Mouse (Mus musculus): ENCODE data around the gene Gm48551. TPM values are rescaled to one million over a fixed set of nuclear protein-coding genes. Genes with fewer than 3 reads are reported as not detected.

Gm48551 gene
- total RNA-seq, 2 experiments from 2014 or later, result 0.87 to 2.8 TPM

DNA sequence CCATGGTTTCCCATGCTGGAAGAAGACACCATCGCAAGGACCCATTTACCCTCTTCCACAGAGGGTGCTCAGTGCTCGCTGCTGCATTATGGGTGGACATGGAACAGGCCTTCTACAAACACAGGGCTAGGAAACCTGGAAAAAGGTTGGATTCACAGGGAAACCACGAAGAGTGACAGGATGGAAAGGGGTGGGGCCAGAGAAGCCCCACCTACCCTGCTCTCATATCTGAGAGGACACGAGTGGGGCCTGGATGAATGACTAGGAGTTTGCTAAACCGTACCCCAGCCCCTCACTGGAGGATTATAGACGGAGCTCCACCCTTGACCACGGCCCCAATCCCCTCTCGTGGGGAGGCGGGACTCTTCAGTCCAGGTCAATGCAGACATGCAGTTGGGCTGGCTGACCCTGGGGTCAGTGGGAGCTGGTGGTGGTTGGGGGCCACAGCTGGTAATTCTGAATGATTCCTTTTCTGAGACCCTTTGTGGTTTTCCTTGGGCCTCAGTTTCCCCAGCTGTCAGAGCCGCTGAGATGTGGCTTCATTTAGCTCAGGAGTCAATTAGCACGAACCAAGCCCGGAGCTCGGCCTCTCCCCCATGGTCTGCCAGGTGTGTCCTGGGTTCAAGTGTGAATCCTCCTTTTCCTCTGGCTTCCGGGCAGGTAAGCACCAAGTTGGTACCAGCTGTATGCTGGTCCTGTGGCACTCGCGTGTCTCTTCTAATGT, 28.5 kb downstream of the Gm48551 start:
- peak overlapping the region; percentile 70 for H3K4me3 ChIP-seq
- intact Hi-C loops (cut with DNase I), result no loop called here
- H3K27ac ChIP-seq, result peak overlapping the region; percentile 97
- peak; percentile 63 for DNase-seq
- TF ChIP-seq CTCF (IDR thresholded peaks at IDR 0.05), result no peak

- peak; percentile 94 for DNase-seq
- peak overlapping the region; percentile 97 for H3K27ac ChIP-seq
- intact Hi-C loops (cut with DNase I), result no loop called here
- peak; percentile 23; the same call in 1 of the 2 replicates for TF ChIP-seq CTCF (IDR thresholded peaks at IDR 0.05)
- H3K4me3 ChIP-seq, result peak overlapping the region; percentile 70
Observed at GRCm38 (mm10) chr10:81413310-81414261, 29.3 kb downstream of the Gm48551 start.

DNA sequence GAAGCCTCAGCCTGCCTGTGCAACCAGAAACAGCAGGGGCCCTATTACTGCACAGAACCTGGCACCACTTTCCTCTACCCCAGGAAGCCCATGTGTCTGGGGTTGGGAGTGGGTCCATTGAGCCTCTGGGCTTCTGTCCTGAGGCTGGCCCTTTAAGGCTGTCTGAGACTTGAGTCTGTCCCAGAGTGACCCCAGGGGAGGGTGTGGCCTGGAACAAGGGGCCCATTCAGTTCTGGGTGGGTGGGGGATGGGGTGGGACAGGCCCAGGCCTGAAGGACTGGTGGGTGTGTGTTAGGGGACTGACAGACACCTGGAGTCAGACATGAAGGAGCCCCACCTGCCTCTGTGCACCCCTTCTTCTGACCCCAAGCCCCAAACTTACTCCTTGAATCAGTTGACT, 30.4 kb downstream of the Gm48551 start:
- peak overlapping the region; percentile 70 for H3K4me3 ChIP-seq
- DNase-seq, result peak; percentile 82
- intact Hi-C loops (cut with DNase I), result loop anchor here (1.0 kb wide), 1 partner anchor 15 kb away; no protein-coding TSS in a partner anchor
- peak overlapping the region; percentile 97 for H3K27ac ChIP-seq
- no peak for TF ChIP-seq CTCF (IDR thresholded peaks at IDR 0.05)

DNA sequence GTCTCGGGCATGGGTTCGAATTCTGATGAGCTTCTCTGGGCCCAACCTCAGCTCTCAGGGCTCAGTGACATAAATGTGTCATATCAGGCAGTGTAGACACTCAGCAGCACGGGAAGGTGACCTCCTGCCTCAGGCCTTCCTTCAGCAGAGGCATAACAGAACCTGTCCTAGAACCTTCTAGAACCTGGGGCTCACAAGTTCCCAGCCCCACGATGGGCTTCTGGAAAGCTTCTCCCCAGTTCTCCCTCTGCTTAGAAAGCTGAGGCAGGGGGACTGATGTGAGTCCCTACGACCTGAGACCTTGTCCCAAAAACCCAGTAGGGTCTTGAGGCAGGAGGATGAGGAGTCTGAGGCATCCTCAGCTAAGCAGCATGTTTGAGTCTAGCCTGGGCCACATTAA, 30.9 kb downstream of the Gm48551 start:
- DNase-seq, result peak; percentile 40
- no peak for TF ChIP-seq CTCF (IDR thresholded peaks at IDR 0.05)
- H3K4me3 ChIP-seq, result peak overlapping the region; percentile 70
- intact Hi-C loops (cut with DNase I), result loop anchor here (1.0 kb wide), 1 partner anchor 14 kb away; no protein-coding TSS in a partner anchor
- H3K27ac ChIP-seq, result peak overlapping the region; percentile 97

DNA sequence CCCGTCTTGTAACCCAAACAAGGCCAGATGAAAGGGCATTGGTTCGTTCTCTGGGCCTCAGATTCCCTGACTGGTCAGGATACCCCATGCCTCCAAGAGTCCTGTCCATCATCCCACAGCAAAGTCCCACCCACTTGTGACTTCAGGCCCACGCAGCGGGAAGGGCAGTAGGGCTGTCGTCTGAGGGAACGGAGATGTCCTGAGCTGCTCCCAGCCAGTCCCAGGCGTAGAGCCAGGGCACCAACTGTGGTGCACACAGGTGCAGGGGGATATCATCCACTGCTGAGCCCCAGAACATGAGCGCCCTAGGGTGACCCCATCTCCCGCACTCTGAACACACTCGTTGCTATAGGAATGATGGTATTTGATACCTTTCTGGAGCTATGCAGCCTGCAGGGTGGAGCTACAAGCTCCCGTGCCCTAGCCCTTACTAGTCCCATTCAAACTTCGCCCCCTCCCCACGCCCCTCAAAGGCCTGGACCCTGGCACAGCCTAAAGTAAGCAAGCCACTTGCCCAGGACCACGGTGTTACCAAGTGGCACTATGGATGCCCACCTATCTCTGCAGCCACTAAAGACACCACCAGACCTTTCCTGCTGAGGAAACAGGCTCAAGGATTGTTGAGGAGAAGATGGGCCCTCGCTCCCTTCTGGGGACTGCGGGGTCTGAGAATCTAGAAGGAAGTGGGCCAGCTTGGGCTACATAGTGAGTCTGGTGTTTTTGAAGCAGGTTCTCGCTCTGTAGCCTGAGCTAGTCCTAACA, 31.5 kb downstream of the Gm48551 start:
- TF ChIP-seq CTCF (IDR thresholded peaks at IDR 0.05), result no peak
- intact Hi-C loops (cut with DNase I), result loop anchor here (1.0 kb wide), 1 partner anchor 14 kb away; no protein-coding TSS in a partner anchor
- Histone ChIP-seq H3K4me3 (peak overlapping the region; percentile 70), H3K27ac (peak overlapping the region; percentile 97)
- peak; percentile 93 for DNase-seq

GRCm38 (mm10) chr10:81416581-81417226, 32.4 kb downstream of the Gm48551 start:
- intact Hi-C loops (cut with DNase I), result no loop called here
- DNase-seq, result peak; percentile 97
- peak; percentile 73 for TF ChIP-seq CTCF (IDR thresholded peaks at IDR 0.05)
- Histone ChIP-seq H3K4me3 (peak overlapping the region; percentile 70), H3K27ac (peak overlapping the region; percentile 97)

- DNase-seq, result peak; percentile 56
- intact Hi-C loops (cut with DNase I), result no loop called here
- Histone ChIP-seq H3K27ac (peak overlapping the region; percentile 97), H3K4me3 (peak overlapping the region; percentile 70)
- no peak for TF ChIP-seq CTCF (IDR thresholded peaks at IDR 0.05)
Observed at GRCm38 (mm10) chr10:81417227-81418215, 33.3 kb downstream of the Gm48551 start.

DNA sequence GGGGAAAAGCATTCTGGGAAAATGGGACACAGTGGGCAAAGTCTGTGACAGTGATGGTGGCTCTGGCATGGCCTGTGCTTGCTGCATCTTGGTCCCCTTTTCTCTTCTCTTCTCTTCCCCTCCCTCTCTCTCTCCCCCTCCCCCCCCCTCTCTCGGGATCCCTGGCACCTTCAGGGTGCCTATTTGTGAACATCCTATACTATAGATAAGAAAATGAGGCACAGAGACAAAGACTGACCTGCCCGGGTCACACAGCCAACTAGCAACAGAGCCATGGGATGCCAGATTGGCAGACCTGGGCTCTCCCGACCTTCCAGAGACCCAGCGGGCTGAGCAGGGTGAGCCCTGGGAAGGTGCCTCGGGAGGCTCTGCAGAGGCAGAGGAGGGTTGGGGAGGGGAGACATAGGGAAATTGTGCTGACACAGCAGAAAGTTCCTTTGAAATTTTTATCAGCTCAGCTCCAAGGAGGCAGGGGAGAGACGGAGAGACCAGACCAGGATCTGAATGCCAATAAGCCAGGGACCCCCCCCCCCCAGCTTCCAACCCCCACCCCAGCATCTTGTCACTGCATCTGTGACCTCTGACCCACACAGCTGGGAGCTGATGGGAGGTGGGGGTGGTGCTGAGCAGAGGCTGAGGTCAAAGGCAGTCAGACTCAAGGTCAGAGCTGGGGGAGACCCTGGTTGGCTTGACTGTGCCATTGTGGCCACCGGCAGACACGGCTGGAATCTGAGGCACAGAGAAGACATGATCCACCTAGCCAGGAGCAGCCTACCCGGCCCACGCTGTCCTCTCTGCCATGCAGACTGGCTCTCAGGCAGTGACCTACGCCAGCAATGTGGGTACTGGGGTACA, 34.2 kb downstream of the Gm48551 start:
- intact Hi-C loops (cut with DNase I), result no loop called here
- TF ChIP-seq CTCF (IDR thresholded peaks at IDR 0.05), result no peak
- peak overlapping the region; percentile 97 for H3K27ac ChIP-seq
- peak overlapping the region; percentile 70 for H3K4me3 ChIP-seq
- peak; percentile 26 for DNase-seq

DNA sequence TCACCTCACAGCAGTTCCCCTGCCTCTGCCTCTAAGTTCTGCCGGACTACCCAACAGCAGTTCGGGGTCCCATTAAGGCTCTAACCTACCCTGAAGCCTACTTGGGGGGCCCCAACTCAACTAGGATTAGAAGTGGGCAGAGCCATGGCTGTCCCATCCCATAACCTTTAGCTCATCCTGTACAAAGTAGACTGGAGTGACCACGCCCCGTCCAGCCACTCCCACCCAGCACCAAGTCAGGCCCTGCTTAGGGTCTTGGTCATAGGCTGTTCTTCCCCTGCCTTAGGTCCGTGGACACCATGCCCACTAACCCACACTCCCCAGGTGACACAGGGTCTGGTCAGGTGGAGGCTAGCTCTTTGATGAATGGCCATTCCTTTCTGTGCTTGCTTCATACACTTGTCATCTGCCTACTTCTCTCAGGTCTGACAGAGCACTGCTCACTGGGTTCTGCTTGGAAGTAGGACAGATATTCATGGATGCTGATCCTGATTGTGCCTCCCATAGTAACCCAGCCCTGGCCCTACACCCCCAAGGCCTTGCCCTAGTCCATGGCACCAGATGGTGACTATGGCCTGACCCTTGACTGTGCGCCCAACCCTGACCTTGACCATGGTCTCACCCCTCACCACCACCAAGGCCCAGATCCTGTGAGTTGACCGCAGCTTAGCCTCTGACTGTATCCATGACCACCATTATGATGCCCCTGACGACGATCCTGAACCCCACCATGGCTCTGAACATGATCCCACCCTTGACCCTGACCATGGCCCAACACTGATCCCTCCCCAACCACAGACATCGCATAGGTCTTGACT, 35.1 kb downstream of the Gm48551 start:
- TF ChIP-seq CTCF (IDR thresholded peaks at IDR 0.05), result no peak
- intact Hi-C loops (cut with DNase I), result no loop called here
- peak overlapping the region; percentile 97 for H3K27ac ChIP-seq
- DNase-seq, result peak; percentile 27
- peak overlapping the region; percentile 70 for H3K4me3 ChIP-seq
